Mouse (Mus musculus) liver, embryonic 14.5 days (tissue): ENCODE data around the gene Tjp2. TPM values are rescaled to one million over a fixed set of nuclear protein-coding genes. Genes with fewer than 3 reads are reported as not detected.

Experiments
- ATAC-seq: fragments of 200-750 bp; cut with Nextera tagmentation; 2 replicates; pipeline ENCODE4 v1.8.0; 2017; ENCODE audit warnings: moderate number of reproducible peaks, mild to moderate bottlenecking, moderate library complexity; ENCODE audit not compliant: insufficient read depth
- DNase-seq, 3 experiments: peaks; one replicate each; pipeline ENCODE4 v3.0.0-alpha.2; 2012 to 2013; ENCODE audit warnings: low read depth in 3 of 3, low spot score in 3 of 3
- H3K27ac ChIP-seq: fragments of 300-500 bp; sonication (generic); 2 replicates; pipeline ENCODE4 v1.5.1; 2014; ENCODE audit warnings: moderate library complexity, mild to moderate bottlenecking, control low read depth, inconsistent platforms
- H3K27me3 ChIP-seq: fragments of 300-500 bp; sonication (generic); 2 replicates; pipeline ENCODE4 v1.6.1; 2014; ENCODE audit warnings: mild to moderate bottlenecking, low read length, moderate library complexity; ENCODE audit not compliant: control insufficient read depth, insufficient read depth
- H3K36me3 ChIP-seq: fragments of 300-500 bp; sonication (generic); replicated peaks from 2 replicates; pipeline ENCODE4 v1.6.1; 2014; ENCODE audit warnings: low read depth; ENCODE audit not compliant: control insufficient read depth, insufficient read depth
- H3K4me1 ChIP-seq, 2 experiments: fragments of 200-500 bp in 1 of 2; fragments of 300-500 bp in 1 of 2; sonication (generic) in 1 of 2; replicated peaks; 2 replicates each; pipeline ENCODE4 v1.6.1; 2012 to 2014; ENCODE audit warnings: antibody characterized with exemption in 1 of 2, inconsistent platforms in 1 of 2, low read length in 1 of 2; ENCODE audit not compliant: control insufficient read depth in 2 of 2, insufficient read depth in 2 of 2
- H3K4me2 ChIP-seq: fragments of 300-500 bp; sonication (generic); 2 replicates; pipeline ENCODE4 v1.6.1; 2014; ENCODE audit warnings: low read depth, mild to moderate bottlenecking, control low read depth, moderate library complexity
- H3K4me3 ChIP-seq, 2 experiments: fragments of 200-500 bp in 1 of 2; fragments of 300-500 bp in 1 of 2; sonication (generic) in 1 of 2; 2 replicates each; pipeline ENCODE4 v1.5.1; 2012 to 2014; ENCODE audit warnings: low read depth in 2 of 2, low read length in 2 of 2, mild to moderate bottlenecking in 2 of 2, control low read depth in 1 of 2, inconsistent platforms in 1 of 2, moderate library complexity in 1 of 2; ENCODE audit not compliant: insufficient read depth in 1 of 2
- H3K9ac ChIP-seq: fragments of 300-500 bp; sonication (generic); replicated peaks from 2 replicates; pipeline ENCODE4 v1.6.1; 2014; ENCODE audit warnings: mild to moderate bottlenecking, control low read depth, moderate library complexity
- H3K9me3 ChIP-seq: fragments of 300-500 bp; sonication (generic); 2 replicates; pipeline ENCODE4 v1.6.1; 2016; ENCODE audit warnings: low read length, mixed read lengths; ENCODE audit not compliant: control insufficient read depth
- CTCF ChIP-seq: IDR thresholded peaks from 2 replicates; pipeline ENCODE4 v1.5.1; 2016; ENCODE audit warnings: antibody characterized with exemption, low read depth, control low read depth
- EP300 ChIP-seq: IDR thresholded peaks from 2 replicates; pipeline ENCODE4 v1.6.1; 2016; ENCODE audit warnings: antibody characterized with exemption, low read depth
- WGBS: fragments of 180-500 bp; shearing (Covaris S2); extraction: QIAGEN DNeasy Blood & Tissue Kit; methylation state at CpG from one replicate; pipeline ENCODE4 v1.1.7; 2014; ENCODE audit not compliant: insufficient replicate concordance; 5-methylcytosine and 5-hydroxymethylcytosine counted together
- polyA plus RNA-seq, 2 experiments: library from polyadenylated mRNA; depleted of rRNA in 1 of 2; stranded (reverse) in 1 of 2; unstranded in 1 of 2; fragments of >200 nt; fragmentation: Nextera tagmentation in 1 of 2; extraction: Ambion mirVana in 1 of 2; gene quantifications; 2 replicates each; pipeline versions ENCODE4 v1.2.1 to v1.2.3; 2012 to 2014

Tjp2 gene
- polyA plus RNA-seq, 2 experiments, result 2.9 to 3.2 TPM

DNA sequence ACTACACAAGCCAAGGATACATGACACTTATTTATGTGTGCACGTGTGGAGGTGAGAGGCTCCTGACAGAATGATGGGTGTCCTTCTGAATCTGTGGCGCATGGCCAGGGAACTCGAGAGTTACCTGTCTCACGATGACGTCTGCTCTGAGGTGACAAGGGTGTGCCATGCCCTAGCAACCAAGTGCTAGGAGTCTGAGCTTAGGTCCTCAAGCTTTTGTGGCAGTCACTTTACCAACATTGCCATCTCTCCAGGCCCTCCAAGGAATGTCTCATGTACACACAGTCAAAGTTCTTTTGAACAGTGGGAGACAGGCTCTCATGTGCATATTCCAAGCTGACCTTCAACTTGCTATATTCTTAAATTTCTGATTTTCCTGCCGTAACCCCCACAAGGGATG, 33.1 kb upstream of the Tjp2 start:
- H3K9me3 ChIP-seq, result no peaks in the 10 kb centered on the region
- H3K27ac ChIP-seq, result no peak overlapping the region
- WGBS, result 83% methylated on average over 6 of the region's 6 CpGs
- H3K4me2 ChIP-seq, result no peak overlapping the region
- H3K9ac ChIP-seq, result no peak overlapping the region
- no peaks in the 10 kb centered on the region for H3K27me3 ChIP-seq
- H3K4me3 ChIP-seq, result no peak overlapping the region
- ATAC-seq (no peak), DNase-seq (no peak)
- TF ChIP-seq EP300 (no peak), CTCF (no peak)
- no peaks in the 10 kb centered on the region for H3K4me1 ChIP-seq
- peaks cover 8% of the 10 kb centered on the region for H3K36me3 ChIP-seq

GRCm38 (mm10) chr19:24253657-24254260, 28.9 kb upstream of the Tjp2 start:
- WGBS, result 42% methylated on average over 9 of the region's 9 CpGs

GRCm38 (mm10) chr19:24251869-24252268, 27.0 kb upstream of the Tjp2 start:
- Histone ChIP-seq H3K4me1 (peaks cover 0 to 2% of the 10 kb centered on the region in 2 experiments; a peak in 1 of 4 replicates), H3K9me3 (no peaks in the 10 kb centered on the region), H3K36me3 (no peaks in the 10 kb centered on the region), H3K4me3 (no peak overlapping the region), H3K27ac (no peak overlapping the region), H3K4me2 (no peak overlapping the region), H3K27me3 (no peaks in the 10 kb centered on the region), H3K9ac (no peak overlapping the region)
- no peak for DNase-seq
- TF ChIP-seq EP300 (no peak), CTCF (no peak)
- no peak for ATAC-seq
- 19% methylated on average over 6 of the region's 6 CpGs for WGBS

More at GRCm38 (mm10) chr19:24253657-24254260, 28.9 kb upstream of the Tjp2 start:
- Histone ChIP-seq H3K4me2 (no peak overlapping the region), H3K27ac (no peak overlapping the region), H3K36me3 (no peaks in the 10 kb centered on the region), H3K27me3 (no peaks in the 10 kb centered on the region), H3K4me1 (peaks cover 0 to 2% of the 10 kb centered on the region in 2 experiments; a peak in 1 of 4 replicates), H3K9ac (no peak overlapping the region), H3K4me3 (no peak overlapping the region), H3K9me3 (no peaks in the 10 kb centered on the region)
- TF ChIP-seq EP300, result no peak
- no peak for TF ChIP-seq CTCF
- ATAC-seq, result no peak
- no peak for DNase-seq

GRCm38 (mm10) chr19:24243340-24243739, 18.5 kb upstream of the Tjp2 start:
- no peak for DNase-seq
- WGBS, result 63% methylated on average over 6 of the region's 6 CpGs
- Histone ChIP-seq H3K4me2 (no peak overlapping the region), H3K27ac (no peak overlapping the region), H3K9me3 (no peaks in the 10 kb centered on the region), H3K36me3 (no peaks in the 10 kb centered on the region), H3K4me3 (no peak overlapping the region), H3K27me3 (no peaks in the 10 kb centered on the region), H3K4me1 (no peaks in the 10 kb centered on the region), H3K9ac (no peak overlapping the region)
- TF ChIP-seq CTCF (no peak), EP300 (no peak)
- no peak for ATAC-seq

- Histone ChIP-seq H3K4me3 (no peak overlapping the region), H3K4me2 (no peak overlapping the region), H3K9ac (no peak overlapping the region), H3K27ac (no peak overlapping the region), H3K27me3 (no peaks in the 10 kb centered on the region), H3K4me1 (no peaks in the 10 kb centered on the region), H3K36me3 (no peaks in the 10 kb centered on the region), H3K9me3 (no peaks in the 10 kb centered on the region)
- ATAC-seq (no peak), DNase-seq (no peak)
- TF ChIP-seq CTCF, result no peak
- 31% methylated on average over 14 of the region's 14 CpGs for WGBS
Observed at GRCm38 (mm10) chr19:24241799-24242546, 17.1 kb upstream of the Tjp2 start.
